In the genomic region with DNA sequence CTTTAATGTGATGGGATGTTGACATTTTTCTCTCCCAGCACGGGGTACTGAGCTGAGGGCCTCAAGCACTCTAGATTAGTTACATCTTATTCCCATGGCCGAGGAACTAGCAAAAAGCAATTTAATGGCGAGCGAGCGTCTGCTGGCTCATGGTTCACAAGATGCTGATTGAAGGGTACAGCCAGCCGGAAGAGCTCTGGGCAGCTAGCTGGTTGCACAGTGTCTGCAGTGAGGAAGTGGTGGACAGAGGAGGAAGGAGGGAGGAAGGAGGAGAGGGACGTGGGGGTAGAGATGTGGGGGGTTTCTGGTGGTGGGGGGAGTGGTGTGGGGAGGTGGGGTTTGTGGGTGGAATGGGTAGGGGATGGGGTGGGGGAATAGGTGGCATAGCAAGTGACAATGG, we compare ENCODE assay signal across 28 mouse cellular contexts. TPM values are rescaled to one million over a fixed set of nuclear protein-coding genes. Genes with fewer than 3 reads are reported as not detected.
DNase-seq lines count a peak whose midpoint lies in the region; ATAC-seq and TF ChIP-seq lines count a peak whose summit lies in the region.
"Had no signal": no experiment of that assay in that cellular context is flagged by ENCODE, and none has a peak within 500 bp of the region (broad histone marks: within the 10 kb centered on the region; RNA-seq: fewer than 3 reads in every experiment).

No protein-coding gene starts in this region.

- H3K9ac ChIP-seq in ES-Bruce4 (ENCODE audit: low read depth, poor library complexity, severe bottlenecking): no peak overlapping the region
- no peak overlapping the region for H3K9ac ChIP-seq in intestine, embryonic 15.5 days
- H3K9ac ChIP-seq: embryonic facial prominence, embryonic 12.5 days; heart, embryonic 12.5 days; hindbrain, embryonic 15.5 days; liver, embryonic 15.5 days; midbrain, embryonic 15.5 days had no signal

- ATAC-seq in megakaryocyte, adult 5-6 weeks (ENCODE audit: poor library complexity, severe bottlenecking): peak; percentile 82
- ATAC-seq in intestine, embryonic 15.5 days: no peak
- ATAC-seq: forebrain, embryonic 14.5 days; inflammation-experienced regulatory T-cells, adult 6 months; midbrain, embryonic 15.5 days had no signal

- no peaks in the 10 kb centered on the region for H3K9me3 ChIP-seq in ES-Bruce4 (replicated peaks; ENCODE audit: control insufficient read depth, insufficient read depth, low read length, poor library complexity, severe bottlenecking)
- no peaks in the 10 kb centered on the region for H3K9me3 ChIP-seq in intestine, embryonic 15.5 days
- H3K9me3 ChIP-seq: embryonic facial prominence, embryonic 12.5 days; G1E; heart, embryonic 12.5 days; hindbrain, embryonic 10.5 days; hindbrain, embryonic 15.5 days; liver, embryonic 15.5 days; midbrain, embryonic 10.5 days; midbrain, embryonic 15.5 days had no signal

- H3K27me3 ChIP-seq in ES-Bruce4 (ENCODE audit: control insufficient read depth, insufficient read depth, low read length, poor library complexity, severe bottlenecking): no peaks in the 10 kb centered on the region
- no peaks in the 10 kb centered on the region for H3K27me3 ChIP-seq in splenic B cell, adult 2 months (ENCODE audit: control insufficient read depth, insufficient read depth, low read length, poor library complexity, severe bottlenecking)
- H3K27me3 ChIP-seq in intestine, embryonic 15.5 days (replicated peaks): no peaks in the 10 kb centered on the region
- H3K27me3 ChIP-seq: CH12.LX; embryonic facial prominence, embryonic 12.5 days; heart, embryonic 12.5 days; hindbrain, embryonic 15.5 days; liver, embryonic 15.5 days; midbrain, embryonic 15.5 days had no signal

- H3K4me1 ChIP-seq in ES-Bruce4 (ENCODE audit: control insufficient read depth, insufficient read depth, low read length): peaks cover 11% of the 10 kb centered on the region
- H3K4me1 ChIP-seq in bone marrow macrophage, adult 2 months (ENCODE audit: control insufficient read depth, insufficient read depth, low read length): peaks cover 48% of the 10 kb centered on the region
- H3K4me1 ChIP-seq in intestine, embryonic 15.5 days (replicated peaks): peaks cover 14% of the 10 kb centered on the region; the same call in 1 of the 2 replicates

- H3K36me3 ChIP-seq in ES-Bruce4 (ENCODE audit: control insufficient read depth, insufficient read depth, low read length, poor library complexity, severe bottlenecking): no peaks in the 10 kb centered on the region
- no peaks in the 10 kb centered on the region for H3K36me3 ChIP-seq in splenic B cell, adult 2 months (ENCODE audit: control insufficient read depth, insufficient read depth, low read length, poor library complexity, severe bottlenecking)
- H3K36me3 ChIP-seq in intestine, embryonic 15.5 days: no peaks in the 10 kb centered on the region
- H3K36me3 ChIP-seq: embryonic facial prominence, embryonic 12.5 days; G1E; heart, embryonic 12.5 days; hindbrain, embryonic 10.5 days; hindbrain, embryonic 15.5 days; liver, embryonic 15.5 days; midbrain, embryonic 10.5 days; midbrain, embryonic 15.5 days had no signal

- no peak for TF ChIP-seq EP300 in ES-Bruce4 (IDR thresholded peaks at IDR 0.05; ENCODE audit: insufficient read depth, low read depth, low read length)

- peak; percentile 33 for DNase-seq in splenic B cell, adult 2 months (ENCODE audit: low read depth, low spot score)
- no peak for DNase-seq in layer of hippocampus, postnatal 10 days (ENCODE audit: low spot score in 2 of 2)
- DNase-seq: adrenal gland, adult 8-10 months; cerebellum, adult 18-20 months; cerebellum, postnatal 25 days; gastrocnemius, postnatal 25 days; heart, adult 2 months; kidney, adult 2 months; kidney, postnatal 4 days; layer of hippocampus, adult 9-11 months; lung, postnatal 36 days; right cerebral cortex, adult 18-20 months had no signal

- 80% methylated on average over 7 of the region's 7 CpGs for WGBS in intestine, embryonic 15.5 days

- no peak overlapping the region for H3K4me3 ChIP-seq in ES-Bruce4 (ENCODE audit: low read depth, low read length)
- no peak overlapping the region for H3K4me3 ChIP-seq in bone marrow macrophage, adult 2 months (ENCODE audit: insufficient read depth, low read length)
- no peak overlapping the region for H3K4me3 ChIP-seq in intestine, embryonic 15.5 days (replicated peaks)
- H3K4me3 ChIP-seq: embryonic facial prominence, embryonic 12.5 days; heart, adult 2 months; heart, embryonic 12.5 days; hindbrain, embryonic 10.5 days; hindbrain, embryonic 15.5 days; liver, embryonic 15.5 days; midbrain, embryonic 10.5 days; midbrain, embryonic 15.5 days had no signal

- H3K27ac ChIP-seq in ES-Bruce4 (ENCODE audit: insufficient read depth, low read length): peak overlapping the region; percentile 4; the same call in 1 of the 2 replicates
- H3K27ac ChIP-seq in bone marrow macrophage, adult 2 months (ENCODE audit: insufficient read depth, low read depth, low read length): peak overlapping the region; percentile 63
- H3K27ac ChIP-seq in intestine, embryonic 15.5 days: no peak overlapping the region
- H3K27ac ChIP-seq: embryonic facial prominence, embryonic 12.5 days; heart, adult 2 months; hindbrain, embryonic 10.5 days; hindbrain, embryonic 15.5 days; kidney, postnatal 0 days; liver, embryonic 15.5 days; midbrain, embryonic 10.5 days; midbrain, embryonic 15.5 days had no signal

- H3K4me2 ChIP-seq in intestine, embryonic 15.5 days (replicated peaks): no peak overlapping the region
- H3K4me2 ChIP-seq: embryonic facial prominence, embryonic 12.5 days; heart, embryonic 12.5 days; hindbrain, embryonic 15.5 days; liver, embryonic 15.5 days; midbrain, embryonic 15.5 days had no signal

- TF ChIP-seq POLR2A in ES-Bruce4 (IDR thresholded peaks at IDR 0.05; ENCODE audit: insufficient read depth, low read length): no peak
- TF ChIP-seq POLR2A in bone marrow macrophage, adult 2 months (IDR thresholded peaks at IDR 0.05; ENCODE audit: borderline replicate concordance, low read depth, low read length): no peak

- TF ChIP-seq CTCF in ES-Bruce4 (IDR thresholded peaks at IDR 0.05; ENCODE audit: low read depth, low read length): no peak
- no peak for TF ChIP-seq CTCF in bone marrow macrophage, adult 2 months (IDR thresholded peaks at IDR 0.05; ENCODE audit: low read depth, low read length)

RNA-seq across cellular contexts. Expression of gene Rps6ka1, which starts 17.6 kb away (rescaled TPM):
- polyA plus RNA-seq in ES-Bruce4 (2011; ENCODE audit: insufficient read depth, insufficient read length, low read depth, missing spikeins): 73.2 and 86.4 TPM in 2 replicates
- polyA plus RNA-seq in bone marrow macrophage, adult 2 months (2012; ENCODE audit: insufficient read depth, insufficient read length, missing spikeins): 100 and 101 TPM in 2 replicates
- 109 and 112 TPM in 2 replicates for total RNA-seq in megakaryocyte, adult 5-6 weeks (2015)
- 156 and 160 TPM in 2 replicates for total RNA-seq in megakaryocyte, adult 5-6 weeks (2017)
- 10 to 100 TPM; 18.2 TPM for total RNA-seq in layer of hippocampus, postnatal 10 days (2021)
- polyA plus RNA-seq in intestine, embryonic 15.5 days (2015; fragmentation: Nextera tagmentation; extraction: Ambion mirVana): 124 and 133 TPM in 2 replicates
